Mouse (Mus musculus) cortical plate, adult 2 months (tissue): ENCODE results near the gene Ajap1.

ENCODE experiments used
- CTCF ChIP-seq: fragments of 200-500 bp; IDR thresholded peaks from 2 replicates; pipeline ENCODE4 v1.5.1; 2011; ENCODE audit warnings: mild to moderate bottlenecking, control low read depth, low read length; ENCODE audit not compliant: insufficient read depth; ENCODE audit errors: extremely low read depth
- POLR2A ChIP-seq: fragments of 200-500 bp; IDR thresholded peaks from 2 replicates; pipeline ENCODE4 v1.6.1; 2011; ENCODE audit warnings: mild to moderate bottlenecking, low read length, control low read depth; ENCODE audit not compliant: insufficient read depth; ENCODE audit errors: extremely low read depth

DNA sequence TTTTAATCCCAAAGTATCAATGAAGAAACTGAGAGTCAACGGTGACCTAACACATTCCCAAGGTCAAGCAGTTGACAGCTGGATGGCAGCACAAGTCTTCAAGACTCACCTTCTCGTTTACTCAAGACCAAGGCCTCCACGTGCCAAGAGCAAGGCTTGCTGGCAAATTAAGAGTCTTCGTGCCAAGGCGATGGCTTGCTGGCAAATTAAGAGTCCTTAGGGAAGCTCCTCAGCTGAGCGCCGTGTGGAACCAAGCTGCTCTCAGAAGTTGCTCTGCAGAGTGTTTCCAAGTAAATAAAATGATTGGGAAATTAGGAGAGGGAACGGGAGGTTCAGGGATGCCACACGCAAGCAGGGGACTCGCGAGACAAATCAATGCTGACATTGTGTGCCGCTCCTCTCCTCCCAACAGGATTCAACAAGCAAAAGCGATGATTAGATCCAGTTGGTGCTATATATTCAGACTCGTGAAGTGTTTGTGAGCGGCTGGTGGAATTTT lies 147.3 kb downstream of the Ajap1 start:
- TF ChIP-seq CTCF = no peak
- TF ChIP-seq POLR2A = no peak
